Mouse (Mus musculus): ENCODE results near the gene Grip1. TPM values are rescaled to one million over a fixed set of nuclear protein-coding genes. Genes with fewer than 3 reads are reported as not detected.
A peak's percentile ranks its signal among the peaks of the same experiment; 100 is the strongest.
"Not testable (repeated sequence)": the region's sequence is repeated elsewhere in the genome, so short reads cannot be mapped to it uniquely, and the experiment has no call there.

Grip1 gene
- polyA plus RNA-seq, 1 experiment from 2014 or later, result 3.3 TPM

GRCm38 (mm10) chr10:120112507-120113396, 659.1 kb downstream of the Grip1 start, which contains the start of gene Helb:
Gene Helb (minus strand): TSS chr10:120112987.
- peak; percentile 100 for ATAC-seq (ENCODE audit: low FRiP score, low TSS enrichment)
- peak within 1 kb of the TSS; percentile 73 for H3K4me2 ChIP-seq (replicated peaks; ENCODE audit: low read depth, low read length)
- WGBS, result under 1% methylated on average over 55 of the region's 55 CpGs
- peaks cover 4% of the 10 kb centered on the region; the same call in 1 of the 2 replicates for H3K4me1 ChIP-seq (ENCODE audit: insufficient read depth, low read length)
- peak within 1 kb of the TSS; percentile 74 for H3K9ac ChIP-seq (replicated peaks; ENCODE audit: low read length)
- H3K27me3 ChIP-seq (ENCODE audit: insufficient read depth, low read length), result no peaks in the 10 kb centered on the region
- H3K4me3 ChIP-seq (ENCODE audit: low read length), result peak within 1 kb of the TSS; percentile 76
- peak within 1 kb of the TSS; percentile 80 for H3K27ac ChIP-seq (ENCODE audit: low read length)
- peaks cover 3% of the 10 kb centered on the region; the same call in 1 of the 2 replicates for H3K36me3 ChIP-seq (ENCODE audit: insufficient read depth, low read length)
- H3K9me3 ChIP-seq (ENCODE audit: low read length), result no peaks in the 10 kb centered on the region

GRCm38 (mm10) chr10:120113482-120113881, 659.9 kb downstream of the Grip1 start:
- H3K4me3 ChIP-seq (ENCODE audit: low read length), result peak overlapping the region; percentile 76
- not testable (repeated sequence) for H3K4me1 ChIP-seq (ENCODE audit: insufficient read depth, low read length); H3K27ac ChIP-seq (ENCODE audit: low read length); H3K9me3 ChIP-seq (ENCODE audit: low read length); H3K36me3 ChIP-seq (ENCODE audit: insufficient read depth, low read length); ATAC-seq (ENCODE audit: low FRiP score, low TSS enrichment); H3K27me3 ChIP-seq (ENCODE audit: insufficient read depth, low read length)
- H3K9ac ChIP-seq (replicated peaks; ENCODE audit: low read length), result peak overlapping the region; percentile 36; the same call in 1 of the 2 replicates
- peak overlapping the region; percentile 73 for H3K4me2 ChIP-seq (replicated peaks; ENCODE audit: low read depth, low read length)
- 66% methylated on average over 9 of the region's 9 CpGs for WGBS

- Histone ChIP-seq H3K9ac (replicated peaks; ENCODE audit: low read length) (no peak overlapping the region), H3K9me3 (ENCODE audit: low read length) (no peaks in the 10 kb centered on the region), H3K36me3 (ENCODE audit: insufficient read depth, low read length) (no peaks in the 10 kb centered on the region), H3K4me2 (replicated peaks; ENCODE audit: low read depth, low read length) (no peak overlapping the region), H3K27me3 (ENCODE audit: insufficient read depth, low read length) (no peaks in the 10 kb centered on the region), H3K4me3 (ENCODE audit: low read length) (no peak overlapping the region), H3K27ac (ENCODE audit: low read length) (no peak overlapping the region), H3K4me1 (ENCODE audit: insufficient read depth, low read length) (peaks cover 4% of the 10 kb centered on the region; the same call in 1 of the 2 replicates)
- WGBS, result 78% methylated on average over 6 of the region's 6 CpGs
- no peak for ATAC-seq (ENCODE audit: low FRiP score, low TSS enrichment)
Measured at GRCm38 (mm10) chr10:120113980-120114379, 660.4 kb downstream of the Grip1 start.

GRCm38 (mm10) chr10:120114493-120114892, 660.9 kb downstream of the Grip1 start:
- Histone ChIP-seq H3K27ac (ENCODE audit: low read length) (no peak overlapping the region), H3K9ac (replicated peaks; ENCODE audit: low read length) (no peak overlapping the region), H3K4me3 (ENCODE audit: low read length) (no peak overlapping the region), H3K9me3 (ENCODE audit: low read length) (no peaks in the 10 kb centered on the region), H3K27me3 (ENCODE audit: insufficient read depth, low read length) (no peaks in the 10 kb centered on the region), H3K36me3 (ENCODE audit: insufficient read depth, low read length) (no peaks in the 10 kb centered on the region), H3K4me1 (ENCODE audit: insufficient read depth, low read length) (peaks cover 4% of the 10 kb centered on the region; the same call in 1 of the 2 replicates), H3K4me2 (replicated peaks; ENCODE audit: low read depth, low read length) (no peak overlapping the region)
- 50% methylated on average over 7 of the region's 7 CpGs for WGBS
- ATAC-seq (ENCODE audit: low FRiP score, low TSS enrichment), result no peak

- H3K9ac ChIP-seq (replicated peaks; ENCODE audit: low read length), result no peak overlapping the region
- WGBS, result 84% methylated on average over 1 of the region's 1 CpGs
- no peak overlapping the region for H3K4me2 ChIP-seq (replicated peaks; ENCODE audit: low read depth, low read length)
- no peak overlapping the region for H3K4me3 ChIP-seq (ENCODE audit: low read length)
- H3K4me1 ChIP-seq (ENCODE audit: insufficient read depth, low read length), result peaks cover 4% of the 10 kb centered on the region; the same call in 1 of the 2 replicates
- no peak overlapping the region for H3K27ac ChIP-seq (ENCODE audit: low read length)
- H3K27me3 ChIP-seq (ENCODE audit: insufficient read depth, low read length), result no peaks in the 10 kb centered on the region
- H3K36me3 ChIP-seq (ENCODE audit: insufficient read depth, low read length), result no peaks in the 10 kb centered on the region
- no peaks in the 10 kb centered on the region for H3K9me3 ChIP-seq (ENCODE audit: low read length)
- no peak for ATAC-seq (ENCODE audit: low FRiP score, low TSS enrichment)
Measured at GRCm38 (mm10) chr10:120115249-120115648, 661.6 kb downstream of the Grip1 start.

- 84% methylated on average over 3 of the region's 3 CpGs for WGBS
- no peak overlapping the region for H3K4me3 ChIP-seq (ENCODE audit: low read length)
- H3K9me3 ChIP-seq (ENCODE audit: low read length), result no peaks in the 10 kb centered on the region
- H3K9ac ChIP-seq (replicated peaks; ENCODE audit: low read length), result no peak overlapping the region
- 0 out of 2 replicates have a peak, but pooled peaks cover 3% of the 10 kb centered on the region for H3K4me1 ChIP-seq (ENCODE audit: insufficient read depth, low read length)
- H3K27ac ChIP-seq (ENCODE audit: low read length), result no peak overlapping the region
- no peak overlapping the region for H3K4me2 ChIP-seq (replicated peaks; ENCODE audit: low read depth, low read length)
- no peak for ATAC-seq (ENCODE audit: low FRiP score, low TSS enrichment)
- H3K27me3 ChIP-seq (ENCODE audit: insufficient read depth, low read length), result peaks cover under 1% of the 10 kb centered on the region; the same call in 1 of the 2 replicates
- no peaks in the 10 kb centered on the region for H3K36me3 ChIP-seq (ENCODE audit: insufficient read depth, low read length)
Measured at GRCm38 (mm10) chr10:120123721-120124120, 670.1 kb downstream of the Grip1 start.

GRCm38 (mm10) chr10:120124801-120125464, 671.3 kb downstream of the Grip1 start:
- WGBS, result 51% methylated on average over 7 of the region's 7 CpGs
- ATAC-seq (ENCODE audit: low FRiP score, low TSS enrichment), result peak; percentile 51; the same call in 1 of the 2 replicates

GRCm38 (mm10) chr10:120125465-120125857, 671.8 kb downstream of the Grip1 start:
- H3K36me3 ChIP-seq (ENCODE audit: insufficient read depth, low read length), result no peaks in the 10 kb centered on the region
- H3K4me1 ChIP-seq (ENCODE audit: insufficient read depth, low read length), result 0 out of 2 replicates have a peak, but pooled peaks cover 4% of the 10 kb centered on the region
- no peak overlapping the region for H3K4me2 ChIP-seq (replicated peaks; ENCODE audit: low read depth, low read length)
- WGBS, result 74% methylated on average over 10 of the region's 10 CpGs
- ATAC-seq (ENCODE audit: low FRiP score, low TSS enrichment), result no peak
- H3K4me3 ChIP-seq (ENCODE audit: low read length), result no peak overlapping the region
- no peak overlapping the region for H3K9ac ChIP-seq (replicated peaks; ENCODE audit: low read length)
- H3K9me3 ChIP-seq (ENCODE audit: low read length), result no peaks in the 10 kb centered on the region
- H3K27ac ChIP-seq (ENCODE audit: low read length), result no peak overlapping the region
- peaks cover 3% of the 10 kb centered on the region; the same call in 1 of the 2 replicates for H3K27me3 ChIP-seq (ENCODE audit: insufficient read depth, low read length)

More at GRCm38 (mm10) chr10:120124801-120125464, 671.3 kb downstream of the Grip1 start:
- Histone ChIP-seq H3K9ac (replicated peaks; ENCODE audit: low read length) (no peak overlapping the region), H3K9me3 (ENCODE audit: low read length) (no peaks in the 10 kb centered on the region), H3K27me3 (ENCODE audit: insufficient read depth, low read length) (peaks cover 3% of the 10 kb centered on the region; the same call in 1 of the 2 replicates), H3K4me1 (ENCODE audit: insufficient read depth, low read length) (0 out of 2 replicates have a peak, but pooled peaks cover 4% of the 10 kb centered on the region), H3K4me2 (replicated peaks; ENCODE audit: low read depth, low read length) (no peak overlapping the region), H3K4me3 (ENCODE audit: low read length) (no peak overlapping the region), H3K27ac (ENCODE audit: low read length) (no peak overlapping the region), H3K36me3 (ENCODE audit: insufficient read depth, low read length) (no peaks in the 10 kb centered on the region)

- H3K9ac ChIP-seq (replicated peaks; ENCODE audit: low read length), result 0 out of 2 replicates have a peak overlapping the region, but pooled peaks have one; percentile 25
- 0 out of 2 replicates have a peak, but pooled peaks cover 4% of the 10 kb centered on the region for H3K4me1 ChIP-seq (ENCODE audit: insufficient read depth, low read length)
- H3K4me3 ChIP-seq (ENCODE audit: low read length), result peak overlapping the region; percentile 24; the same call in 1 of the 2 replicates
- peak overlapping the region; percentile 45 for H3K4me2 ChIP-seq (replicated peaks; ENCODE audit: low read depth, low read length)
- H3K27ac ChIP-seq (ENCODE audit: low read length), result no peak overlapping the region
- no peaks in the 10 kb centered on the region for H3K36me3 ChIP-seq (ENCODE audit: insufficient read depth, low read length)
- ATAC-seq (ENCODE audit: low FRiP score, low TSS enrichment), result 0 out of 2 replicates have a peak, but pooled peaks have one; percentile 67
- peaks cover 3% of the 10 kb centered on the region; the same call in 1 of the 2 replicates for H3K27me3 ChIP-seq (ENCODE audit: insufficient read depth, low read length)
- WGBS, result 25% methylated on average over 13 of the region's 13 CpGs
- no peaks in the 10 kb centered on the region for H3K9me3 ChIP-seq (ENCODE audit: low read length)
Measured at GRCm38 (mm10) chr10:120128601-120129277, 675.1 kb downstream of the Grip1 start.
